Mouse (Mus musculus) heart, embryonic 10.5 days (tissue): ENCODE data around the gene Gnat2. TPM values are rescaled to one million over a fixed set of nuclear protein-coding genes. Genes with fewer than 3 reads are reported as not detected.

Experiments used
- DNase-seq: peaks from one replicate; pipeline ENCODE4 v3.0.0-alpha.2; 2017; ENCODE audit warnings: low spot score
- H3K27ac ChIP-seq: fragments of 300-500 bp; sonication (generic); 2 replicates; pipeline ENCODE4 v1.5.1; 2016; ENCODE audit warnings: mild to moderate bottlenecking
- H3K27me3 ChIP-seq: fragments of 300-500 bp; sonication (generic); 2 replicates; pipeline ENCODE4 v1.6.1; 2016; ENCODE audit warnings: mild to moderate bottlenecking; ENCODE audit not compliant: poor library complexity, insufficient read depth, severe bottlenecking
- H3K36me3 ChIP-seq: fragments of 300-500 bp; sonication (generic); 2 replicates; pipeline ENCODE4 v1.6.1; 2016; ENCODE audit warnings: mild to moderate bottlenecking, moderate library complexity
- H3K4me1 ChIP-seq: fragments of 300-500 bp; sonication (generic); 2 replicates; pipeline ENCODE4 v1.6.1; 2016; ENCODE audit warnings: mild to moderate bottlenecking
- H3K4me3 ChIP-seq: fragments of 300-500 bp; sonication (generic); 2 replicates; pipeline ENCODE4 v1.5.1; 2016; ENCODE audit warnings: mild to moderate bottlenecking, moderate library complexity
- H3K9me3 ChIP-seq: fragments of 300-500 bp; sonication (generic); 2 replicates; pipeline ENCODE4 v1.6.1; 2016; ENCODE audit warnings: mild to moderate bottlenecking, moderate library complexity
- WGBS: fragments of 180-500 bp; shearing (Covaris S2); methylation state at CpG from one replicate; pipeline ENCODE4 v1.1.7; 2016; 5-methylcytosine and 5-hydroxymethylcytosine counted together
- polyA plus RNA-seq: library from polyadenylated mRNA; unstranded; fragments of >200 nt; fragmentation: Nextera tagmentation; extraction: Ambion mirVana; gene quantifications from 2 replicates; pipeline ENCODE4 v1.2.1, GENCODE M21; 2016

The Gnat2 gene
- polyA plus RNA-seq, 1 experiment from 2014 or later = 1.9 TPM

DNA sequence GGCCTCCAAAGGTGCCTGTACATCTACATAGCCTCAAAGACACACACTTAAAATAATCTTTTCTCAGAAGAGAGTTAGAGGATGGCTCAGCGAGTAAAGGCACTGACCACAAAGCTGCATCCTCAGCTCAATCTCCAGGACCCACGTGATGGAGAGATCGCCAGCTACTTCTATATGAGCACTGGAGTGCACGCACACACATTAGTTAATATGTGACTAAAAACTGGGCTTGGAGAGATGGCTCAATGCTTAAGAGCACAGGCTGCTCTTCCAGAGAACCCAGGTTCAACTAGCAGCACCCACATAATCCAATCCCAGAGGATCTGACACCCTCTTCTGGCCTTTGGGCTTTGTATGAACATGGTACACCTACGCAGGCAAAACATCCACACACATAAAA lies 38.6 kb downstream of the Gnat2 start:
- no peak overlapping the region for H3K4me3 ChIP-seq
- H3K9me3 ChIP-seq = no peaks in the 10 kb centered on the region
- no peak overlapping the region for H3K27ac ChIP-seq
- peaks cover 48% of the 10 kb centered on the region for H3K4me1 ChIP-seq
- DNase-seq = no peak
- no peaks in the 10 kb centered on the region for H3K27me3 ChIP-seq
- 89% methylated on average over 5 of the region's 5 CpGs for WGBS
- no peaks in the 10 kb centered on the region for H3K36me3 ChIP-seq

DNA sequence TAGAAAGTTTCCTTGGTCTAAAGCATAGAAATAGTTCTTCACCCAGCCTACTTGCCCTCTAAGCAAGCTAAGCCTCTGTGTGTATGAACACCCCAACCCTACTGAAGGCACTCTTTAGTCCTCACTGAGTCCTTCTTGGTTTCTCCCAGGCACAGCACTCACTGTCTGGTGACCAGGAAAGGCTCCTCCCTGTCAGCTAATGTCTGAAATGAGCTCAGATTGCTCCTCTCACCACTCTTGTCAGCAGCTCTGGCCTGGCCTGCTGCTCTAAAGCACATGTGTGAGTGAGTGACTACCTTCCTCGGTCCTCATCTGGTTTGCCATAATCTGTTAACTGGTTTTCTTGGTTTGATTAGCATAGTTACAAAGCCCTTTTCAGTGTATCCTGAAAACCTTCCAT lies 39.2 kb downstream of the Gnat2 start:
- 0 out of 2 replicates have a peak overlapping the region, but pooled peaks have one; percentile 56 for H3K27ac ChIP-seq
- H3K9me3 ChIP-seq = no peaks in the 10 kb centered on the region
- peaks cover 48% of the 10 kb centered on the region for H3K4me1 ChIP-seq
- H3K36me3 ChIP-seq = peaks cover 2% of the 10 kb centered on the region; the same call in 1 of the 2 replicates
- no peak for DNase-seq
- H3K27me3 ChIP-seq = no peaks in the 10 kb centered on the region
- H3K4me3 ChIP-seq = no peak overlapping the region
- WGBS = 27% methylated on average over 1 of the region's 1 CpGs

GRCm38 (mm10) chr3:108132484-108132883 lies 39.9 kb downstream of the Gnat2 start:
- Histone ChIP-seq H3K36me3 (peaks cover 9% of the 10 kb centered on the region), H3K9me3 (no peaks in the 10 kb centered on the region), H3K4me3 (no peak overlapping the region), H3K27ac (0 out of 2 replicates have a peak overlapping the region, but pooled peaks have one; percentile 56), H3K27me3 (no peaks in the 10 kb centered on the region), H3K4me1 (peaks cover 48% of the 10 kb centered on the region)
- DNase-seq = no peak
- WGBS = 74% methylated on average over 1 of the region's 1 CpGs

- 77% methylated on average over 11 of the region's 11 CpGs for WGBS
Measured at GRCm38 (mm10) chr3:108134701-108135100, 42.1 kb downstream of the Gnat2 start.

DNA sequence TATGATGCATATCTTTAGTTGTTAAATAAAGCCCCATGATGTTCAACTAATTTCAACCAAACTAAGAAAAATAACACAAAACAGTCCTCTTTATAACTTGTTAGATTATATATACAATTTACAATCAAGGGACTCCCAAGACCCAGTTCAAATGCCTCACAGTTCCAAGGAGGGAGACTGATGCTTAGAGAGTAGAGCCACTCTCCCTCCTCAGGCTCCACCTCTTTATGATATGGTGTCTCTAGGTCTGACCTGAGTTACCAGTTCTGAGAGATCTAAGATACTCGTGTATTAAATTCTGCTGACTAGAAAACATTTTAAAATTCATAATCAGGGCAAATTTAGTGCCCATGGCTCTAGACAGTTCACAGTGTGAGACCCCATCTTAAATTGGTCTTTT lies 46.5 kb downstream of the Gnat2 start:
- no peaks in the 10 kb centered on the region for H3K9me3 ChIP-seq
- H3K36me3 ChIP-seq = peaks cover 22% of the 10 kb centered on the region
- WGBS = 90% methylated on average over 1 of the region's 1 CpGs
- H3K27me3 ChIP-seq = no peaks in the 10 kb centered on the region
- no peak overlapping the region for H3K27ac ChIP-seq
- H3K4me3 ChIP-seq = no peak overlapping the region
- no peaks in the 10 kb centered on the region for H3K4me1 ChIP-seq
- DNase-seq = no peak

More at GRCm38 (mm10) chr3:108134701-108135100, 42.1 kb downstream of the Gnat2 start:
- Histone ChIP-seq H3K9me3 (no peaks in the 10 kb centered on the region), H3K27me3 (no peaks in the 10 kb centered on the region), H3K27ac (no peak overlapping the region), H3K4me1 (peaks cover 35% of the 10 kb centered on the region), H3K36me3 (peaks cover 10% of the 10 kb centered on the region), H3K4me3 (no peak overlapping the region)
- no peak for DNase-seq

DNA sequence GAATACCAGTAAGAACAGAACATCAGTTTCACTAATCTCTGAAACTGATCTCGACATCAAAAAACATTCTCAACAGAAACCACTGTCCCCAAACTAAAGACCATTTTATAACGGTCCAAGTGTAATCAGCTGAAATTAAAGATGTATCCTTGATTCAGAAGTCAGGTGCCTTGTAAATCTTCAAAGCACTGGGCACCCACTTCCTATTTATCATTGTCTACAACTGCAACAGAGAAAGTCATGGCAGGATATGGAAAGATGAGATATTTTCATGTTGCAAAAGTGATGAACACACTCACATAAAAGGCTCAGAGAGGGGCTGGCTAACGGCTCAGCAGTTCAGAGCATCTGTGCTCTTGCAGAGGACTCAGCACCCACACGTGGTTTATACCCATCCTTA lies 48.2 kb downstream of the Gnat2 start:
- WGBS = 83% methylated on average over 4 of the region's 4 CpGs
- H3K9me3 ChIP-seq = no peaks in the 10 kb centered on the region
- H3K36me3 ChIP-seq = peaks cover 22% of the 10 kb centered on the region
- no peak overlapping the region for H3K4me3 ChIP-seq
- H3K27ac ChIP-seq = no peak overlapping the region
- no peak for DNase-seq
- peaks cover 6% of the 10 kb centered on the region for H3K4me1 ChIP-seq
- no peaks in the 10 kb centered on the region for H3K27me3 ChIP-seq

DNA sequence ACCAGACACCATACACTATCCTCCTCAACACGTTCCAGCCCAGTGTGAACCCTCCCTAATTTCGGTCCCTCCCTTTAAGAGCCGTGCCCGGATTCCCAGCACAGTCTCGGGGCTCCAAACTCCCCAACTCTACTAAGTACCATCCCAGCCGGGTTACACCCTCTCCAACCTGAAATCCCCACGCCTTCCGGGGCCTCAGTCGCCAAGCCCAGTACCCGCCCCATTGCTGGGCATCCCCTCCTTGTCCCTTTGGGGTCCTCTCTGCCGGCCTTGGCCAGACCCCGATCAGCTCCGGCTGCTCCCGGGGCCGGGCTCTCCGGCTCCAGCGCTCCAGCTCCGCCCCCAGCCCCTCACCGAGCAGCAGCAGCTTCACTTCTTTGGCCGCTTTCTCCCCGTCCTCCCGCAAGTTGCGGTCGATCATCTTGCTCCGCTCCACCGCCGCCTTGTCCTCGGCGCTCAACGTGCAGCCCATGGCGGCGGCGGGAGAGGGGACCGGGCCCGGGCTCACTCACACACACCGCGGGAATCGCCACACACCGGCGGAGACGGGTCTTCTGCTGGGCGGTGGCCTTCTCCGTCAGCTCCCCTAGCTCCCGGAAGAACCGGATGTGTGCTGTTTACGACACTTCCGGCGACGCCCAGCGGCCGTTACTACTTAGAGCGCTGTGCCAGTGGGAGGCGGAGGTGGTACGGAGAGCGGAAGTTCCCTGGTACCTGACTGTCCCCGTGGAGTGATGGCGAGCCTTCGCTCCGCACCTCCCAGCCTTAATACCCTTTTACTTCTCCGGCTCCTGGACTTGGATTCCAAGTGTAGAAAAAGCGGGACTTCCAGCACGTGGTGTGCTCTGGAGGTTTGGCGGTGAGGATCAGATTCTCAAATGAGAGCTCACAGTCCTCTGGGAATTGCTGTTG lies 53.2 kb downstream of the Gnat2 start, which contains the start of gene Gnai3:
Gnai3 (minus strand) TSS at position 613 of the 912 bp plus-strand sequence.
- Histone ChIP-seq H3K9me3 (no peaks in the 10 kb centered on the region), H3K4me3 (peak within 1 kb of the TSS; percentile 85), H3K27ac (peak within 1 kb of the TSS; percentile 96), H3K4me1 (peaks cover 24% of the 10 kb centered on the region), H3K36me3 (peaks cover 3% of the 10 kb centered on the region; the same call in 1 of the 2 replicates), H3K27me3 (no peaks in the 10 kb centered on the region)
- WGBS = 0% methylated on average over 63 of the region's 63 CpGs
- peak; percentile 98 for DNase-seq

DNA sequence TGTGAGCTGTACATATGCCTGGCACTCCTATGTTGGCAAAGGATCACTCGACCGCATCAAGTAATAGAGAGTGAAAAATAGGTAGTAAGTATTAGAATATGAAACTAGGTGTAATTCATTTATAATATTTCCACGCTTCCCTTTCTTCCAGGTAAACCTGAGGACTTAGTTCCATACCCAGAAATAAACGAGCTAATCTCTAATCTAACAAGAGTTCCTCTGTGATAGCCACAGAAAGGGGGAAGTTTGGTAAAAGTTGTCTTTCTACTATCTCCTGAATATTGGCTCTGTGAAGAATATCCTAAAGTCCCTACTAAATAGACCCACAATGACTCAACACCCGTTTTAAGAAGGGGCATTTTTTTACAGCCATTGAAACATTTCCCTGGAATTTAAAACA lies 54.1 kb downstream of the Gnat2 start:
- H3K36me3 ChIP-seq = no peaks in the 10 kb centered on the region
- H3K27me3 ChIP-seq = no peaks in the 10 kb centered on the region
- peak overlapping the region; percentile 96 for H3K27ac ChIP-seq
- no peaks in the 10 kb centered on the region for H3K9me3 ChIP-seq
- peak overlapping the region; percentile 85 for H3K4me3 ChIP-seq
- H3K4me1 ChIP-seq = peaks cover 30% of the 10 kb centered on the region
- 53% methylated on average over 5 of the region's 5 CpGs for WGBS
- no peak for DNase-seq

- WGBS = 65% methylated on average over 11 of the region's 11 CpGs
- Histone ChIP-seq H3K4me1 (peaks cover 30% of the 10 kb centered on the region), H3K36me3 (no peaks in the 10 kb centered on the region), H3K27ac (peak overlapping the region; percentile 53; the same call in 1 of the 2 replicates), H3K4me3 (no peak overlapping the region; the same call in 1 of the 2 replicates), H3K27me3 (no peaks in the 10 kb centered on the region), H3K9me3 (no peaks in the 10 kb centered on the region)
- DNase-seq = peak; percentile 92
Measured at GRCm38 (mm10) chr3:108147386-108148235, 55.0 kb downstream of the Gnat2 start.

Other genes with a start within 250 kb of the Gnat2 start
- not detected in 2 replicates for gene Eps8l3, start 215.6 kb upstream of the Gnat2 start, polyA plus RNA-seq
- gene Gstm5, start 197.0 kb upstream of the Gnat2 start, polyA plus RNA-seq = 121 and 146 TPM in 2 replicates
- 14.1 and 16.1 TPM in 2 replicates for gene Gstm7, start 161.0 kb upstream of the Gnat2 start, polyA plus RNA-seq
- gene Gstm6, start 149.0 kb upstream of the Gnat2 start, polyA plus RNA-seq = 9.5 and 10.6 TPM in 2 replicates
- 1.2 TPM in 1 of 2 replicates, not detected in the other for gene Gstm3, start 123.5 kb upstream of the Gnat2 start, polyA plus RNA-seq
- gene Gstm2, start 106.3 kb upstream of the Gnat2 start, polyA plus RNA-seq = 46.9 and 47.2 TPM in 2 replicates
- 30.1 and 62.2 TPM in 2 replicates for gene Gstm1, start 74.8 kb upstream of the Gnat2 start, polyA plus RNA-seq
- gene Gstm4, start 47.9 kb upstream of the Gnat2 start, polyA plus RNA-seq = 16.9 and 21.1 TPM in 2 replicates
- 57.5 and 62.8 TPM in 2 replicates for gene Ampd2, start 6.1 kb upstream of the Gnat2 start, polyA plus RNA-seq
- gene Gnai3, start 53.4 kb downstream of the Gnat2 start, polyA plus RNA-seq = 106 and 131 TPM in 2 replicates
- gene Gpr61, start 62.1 kb downstream of the Gnat2 start, polyA plus RNA-seq = 0.11 and 0.33 TPM in 2 replicates
- 1.4 and 3.3 TPM in 2 replicates for gene Amigo1, start 93.5 kb downstream of the Gnat2 start, polyA plus RNA-seq
- 3.1 and 3.9 TPM in 2 replicates for gene Cyb561d1, start 108.4 kb downstream of the Gnat2 start, polyA plus RNA-seq
- 9.2 and 11.7 TPM in 2 replicates for gene Atxn7l2, start 118.1 kb downstream of the Gnat2 start, polyA plus RNA-seq
- 0.39 and 1.0 TPM in 2 replicates for gene Sypl2, start 133.9 kb downstream of the Gnat2 start, polyA plus RNA-seq
- 280 and 324 TPM in 2 replicates for gene Psma5, start 164.1 kb downstream of the Gnat2 start, polyA plus RNA-seq
- gene Sort1, start 191.3 kb downstream of the Gnat2 start, polyA plus RNA-seq = 15.1 and 26.4 TPM in 2 replicates